Mouse (Mus musculus): ENCODE measurements around the gene Chil4.

Chil4 gene

DNA sequence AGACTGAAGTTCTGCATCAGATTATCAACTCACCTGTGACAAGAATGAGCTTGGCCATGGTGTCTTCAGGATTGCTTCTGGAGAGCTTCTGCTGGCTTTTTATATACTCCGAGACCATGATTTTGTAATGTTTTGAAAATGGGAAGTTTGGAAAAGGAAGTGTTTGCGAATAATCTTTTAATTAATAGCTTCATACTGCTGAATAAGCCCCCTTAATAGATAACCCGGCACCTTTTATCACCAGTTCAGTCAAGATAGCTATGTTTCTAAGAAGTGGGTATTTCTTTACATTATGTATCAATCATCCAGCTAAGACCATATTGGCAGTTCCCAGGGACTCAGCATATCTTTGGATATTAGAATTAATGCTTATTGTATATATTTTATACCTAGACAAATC lies 51.8 kb downstream of the Chil4 start, which contains the start of gene Chil3:
TSS of gene Chil3 (minus strand) at position 101 of the 400 bp plus-strand sequence.
- DNase-seq, result no peak

- no peak for DNase-seq
Measured at GRCm38 (mm10) chr3:106154413-106154812, 64.9 kb downstream of the Chil4 start.

All from kidney, postnatal 14 days (tissue).